Mouse (Mus musculus): ENCODE measurements around the gene Oscar. TPM values are rescaled to one million over a fixed set of nuclear protein-coding genes. Genes with fewer than 3 reads are reported as not detected.

Gene Oscar
- polyA plus RNA-seq, 1 experiment from 2014 or later, result not detected

Small RNA genes lying within 50 kb of the gene (microRNA-seq; reads per million reads assigned to microRNA genes)
- gene Gm25100 (not detected), gene Mir3572 (2.5 reads per million, percentile 7 among the genes with 10 or more reads in this experiment)

Other genes starting within 250 kb of the Oscar start
- 0.61 and 0.83 TPM in 2 replicates for gene Cacng8, start 225.5 kb downstream of the Oscar start, polyA plus RNA-seq (2015; fragmentation: Nextera tagmentation; extraction: Ambion mirVana)
- gene Cacng6, start 192.0 kb downstream of the Oscar start, polyA plus RNA-seq (2015; fragmentation: Nextera tagmentation; extraction: Ambion mirVana), result 17.8 and 20.7 TPM in 2 replicates
- gene Tarm1, start 113.5 kb downstream of the Oscar start, polyA plus RNA-seq (2015; fragmentation: Nextera tagmentation; extraction: Ambion mirVana), result 0.24 TPM in 1 of 2 replicates, not detected in the other
- 670 and 765 TPM in 2 replicates for gene Ndufa3, start 1.2 kb upstream of the Oscar start, polyA plus RNA-seq (2015; fragmentation: Nextera tagmentation; extraction: Ambion mirVana)
- gene Tfpt, start 13.8 kb upstream of the Oscar start, polyA plus RNA-seq (2015; fragmentation: Nextera tagmentation; extraction: Ambion mirVana), result 14.2 and 18.6 TPM in 2 replicates
- gene Prpf31, start 13.8 kb upstream of the Oscar start, polyA plus RNA-seq (2015; fragmentation: Nextera tagmentation; extraction: Ambion mirVana), result 50.2 and 64.3 TPM in 2 replicates
- gene Cnot3, start 29.1 kb upstream of the Oscar start, polyA plus RNA-seq (2015; fragmentation: Nextera tagmentation; extraction: Ambion mirVana), result 26.2 and 34.7 TPM in 2 replicates
- gene Leng1, start 49.7 kb upstream of the Oscar start, polyA plus RNA-seq (2015; fragmentation: Nextera tagmentation; extraction: Ambion mirVana), result 17.4 and 19.8 TPM in 2 replicates
- 4.1 and 7.8 TPM in 2 replicates for gene Tmc4, start 61.4 kb upstream of the Oscar start, polyA plus RNA-seq (2015; fragmentation: Nextera tagmentation; extraction: Ambion mirVana)
- gene Tsen34, start 76.7 kb upstream of the Oscar start, polyA plus RNA-seq (2015; fragmentation: Nextera tagmentation; extraction: Ambion mirVana), result 198 and 226 TPM in 2 replicates
- 30.1 and 44.1 TPM in 2 replicates for gene Mboat7, start 77.4 kb upstream of the Oscar start, polyA plus RNA-seq (2015; fragmentation: Nextera tagmentation; extraction: Ambion mirVana)
- 826 and 843 TPM in 2 replicates for gene Rps9, start 87.8 kb upstream of the Oscar start, polyA plus RNA-seq (2015; fragmentation: Nextera tagmentation; extraction: Ambion mirVana)
- 0.86 and 1.2 TPM in 2 replicates for gene Pirb, start 104.2 kb upstream of the Oscar start, polyA plus RNA-seq (2015; fragmentation: Nextera tagmentation; extraction: Ambion mirVana)
- not detected in 2 replicates for gene Gm15448, start 209.5 kb upstream of the Oscar start, polyA plus RNA-seq (2015; fragmentation: Nextera tagmentation; extraction: Ambion mirVana)
- 0.08 and 0.38 TPM in 2 replicates for gene Pira2, start 228.9 kb upstream of the Oscar start, polyA plus RNA-seq (2015; fragmentation: Nextera tagmentation; extraction: Ambion mirVana)